Mouse (Mus musculus) small intestine, adult 2 months (tissue): ENCODE measurements around the gene Cryga. TPM values are rescaled to one million over a fixed set of nuclear protein-coding genes. Genes with fewer than 3 reads are reported as not detected.

Experiments
- H3K27ac ChIP-seq: fragments of 200-500 bp; 2 replicates; pipeline ENCODE4 v1.5.1; 2012; ENCODE audit warnings: low read depth, low read length, control low read depth, inconsistent platforms; ENCODE audit not compliant: insufficient read depth
- H3K27me3 ChIP-seq: fragments of 200-500 bp; 2 replicates; pipeline ENCODE4 v1.6.1; 2012; ENCODE audit warnings: mild to moderate bottlenecking, moderate library complexity, low read length, inconsistent platforms; ENCODE audit not compliant: control insufficient read depth, insufficient read depth
- H3K36me3 ChIP-seq: fragments of 200-500 bp; 2 replicates; pipeline ENCODE4 v1.6.1; 2012; ENCODE audit warnings: mild to moderate bottlenecking, low read length, control low read depth, inconsistent platforms; ENCODE audit not compliant: control insufficient read depth, insufficient read depth
- H3K4me1 ChIP-seq: fragments of 200-500 bp; 2 replicates; pipeline ENCODE4 v1.6.1; 2012; ENCODE audit warnings: low read length, inconsistent platforms, mixed read lengths; ENCODE audit not compliant: control insufficient read depth, insufficient read depth, insufficient read length
- H3K4me3 ChIP-seq: fragments of 200-500 bp; 2 replicates; pipeline ENCODE4 v1.5.1; 2012; ENCODE audit warnings: low read depth, mild to moderate bottlenecking, control low read depth, inconsistent platforms, low read length, moderate library complexity
- CTCF ChIP-seq: fragments of 200-500 bp; IDR thresholded peaks from 2 replicates; pipeline ENCODE4 v1.5.1; 2012; ENCODE audit warnings: low read depth, mild to moderate bottlenecking, control low read depth, inconsistent platforms, low read length, moderate library complexity, mixed read lengths; ENCODE audit not compliant: insufficient replicate concordance, insufficient read length; ENCODE audit errors: extremely low read depth
- POLR2A ChIP-seq: fragments of 200-500 bp; IDR thresholded peaks from 2 replicates; pipeline ENCODE4 v1.6.1; 2012; ENCODE audit warnings: low read depth, mild to moderate bottlenecking, control low read depth, inconsistent platforms, low read length, moderate library complexity
- WGBS: fragments of 180-500 bp; shearing (Covaris S2); methylation state at CpG from one replicate; pipeline ENCODE4 v1.1.7; 2018; 5-methylcytosine and 5-hydroxymethylcytosine counted together
- polyA plus RNA-seq: library from polyadenylated mRNA; depleted of rRNA; stranded (reverse); fragments of >200 nt; gene quantifications from 2 replicates; pipeline ENCODE4 v1.2.3, GENCODE M21; 2012; rRNA removed

Gene Cryga
- polyA plus RNA-seq, result not detected in 2 replicates

DNA sequence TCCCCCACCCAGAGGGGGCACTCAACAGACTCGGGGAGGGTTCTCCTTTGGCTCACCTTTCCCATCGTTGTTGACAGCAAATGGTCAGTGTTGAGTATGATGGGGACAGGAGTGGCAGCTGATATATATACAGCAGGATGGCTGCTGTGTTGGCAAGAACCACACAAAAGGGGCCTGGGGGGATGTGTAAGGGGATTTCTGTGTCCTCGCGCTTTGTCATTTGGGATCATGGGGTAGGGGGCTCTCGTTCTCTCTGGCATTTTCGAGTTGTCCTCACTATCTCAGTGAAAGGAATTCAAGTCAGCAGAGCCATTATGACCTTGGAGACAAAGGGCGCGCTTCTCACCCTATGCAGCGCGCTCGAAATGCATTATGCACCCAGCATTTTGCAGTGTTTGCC lies at the start of gene Cryga:
Gene Cryga, minus strand, starts transcription at position 101 of the 400 bp plus-strand sequence.
- WGBS, result 89% methylated on average over 11 of the region's 11 CpGs
- Histone ChIP-seq H3K27me3 (no peaks in the 10 kb centered on the region), H3K36me3 (no peaks in the 10 kb centered on the region), H3K27ac (no peak within 1 kb of the TSS), H3K4me3 (no peak within 1 kb of the TSS), H3K4me1 (0 out of 2 replicates have a peak, but pooled peaks cover 1% of the 10 kb centered on the region)
- no peak for TF ChIP-seq POLR2A
- TF ChIP-seq CTCF, result no peak

DNA sequence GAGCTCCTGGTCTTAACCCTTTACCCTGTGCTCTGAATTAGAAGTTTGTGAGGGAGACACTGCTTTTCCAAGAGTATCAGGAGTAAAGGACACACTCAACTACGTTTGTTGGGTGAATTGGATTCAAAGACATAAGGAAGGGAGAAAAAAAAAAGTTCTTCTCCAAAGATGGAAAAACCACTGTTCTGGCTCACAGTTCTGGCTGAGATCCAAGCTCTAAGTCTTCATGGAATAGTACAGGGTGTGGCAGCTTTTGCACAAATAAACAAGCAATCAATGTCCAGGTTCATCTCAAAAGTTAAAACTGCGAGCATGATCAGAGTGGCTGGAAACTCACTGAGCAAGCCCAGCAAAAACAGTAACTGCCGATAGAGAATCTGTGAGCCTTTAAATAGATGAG lies 44.8 kb upstream of the Cryga start:
- 45% methylated on average over 3 of the region's 3 CpGs for whole genome bisulfite sequencing
- Histone ChIP-seq H3K27me3 (no peaks in the 10 kb centered on the region), H3K27ac (no peak overlapping the region), H3K4me1 (peaks cover 7% of the 10 kb centered on the region; the same call in 1 of the 2 replicates), H3K4me3 (no peak overlapping the region), H3K36me3 (no peaks in the 10 kb centered on the region)
- TF ChIP-seq CTCF (no peak), POLR2A (no peak)

DNA sequence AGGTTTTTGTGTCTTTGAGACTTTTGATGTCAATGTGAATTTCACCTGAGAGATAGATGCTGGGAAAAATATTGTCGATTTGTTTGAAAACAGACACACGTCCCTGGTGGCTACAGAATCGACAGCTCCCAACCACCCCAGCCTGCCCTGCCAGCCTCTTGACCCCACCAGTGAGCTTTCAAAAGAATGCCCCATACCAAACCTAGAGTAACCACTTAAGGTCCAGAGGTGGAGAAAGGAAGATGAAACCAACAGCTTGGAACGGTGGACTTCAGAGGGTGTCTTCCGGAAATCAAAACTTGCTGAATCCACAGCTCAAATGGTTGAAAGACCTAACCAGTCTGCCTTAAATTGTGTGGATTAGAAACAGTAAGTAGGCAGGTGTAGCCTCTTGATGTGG lies 44.2 kb upstream of the Cryga start:
- WGBS, result 93% methylated on average over 5 of the region's 5 CpGs

DNA sequence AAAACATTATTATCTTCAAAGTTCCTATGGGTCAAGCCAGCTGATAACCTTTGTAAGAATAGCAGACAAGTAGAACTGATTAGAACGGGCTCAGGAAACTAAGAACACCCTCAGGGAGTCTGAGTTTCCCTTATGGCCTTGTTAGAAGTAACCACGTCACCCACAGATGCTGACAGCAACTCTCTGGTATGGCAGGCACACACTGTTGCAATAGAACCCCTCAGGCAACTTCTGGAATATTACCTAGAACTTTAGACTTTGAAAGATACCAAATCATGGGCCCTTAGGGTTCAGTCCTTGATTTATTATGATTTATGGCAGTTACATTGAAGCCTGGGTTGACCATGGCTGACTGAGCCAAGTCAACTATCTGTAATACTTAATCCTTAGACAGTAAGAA lies 43.4 kb upstream of the Cryga start:
- TF ChIP-seq POLR2A (no peak), CTCF (no peak)
- 19% methylated on average over 2 of the region's 2 CpGs for WGBS
- peaks cover 7% of the 10 kb centered on the region; the same call in 1 of the 2 replicates for H3K4me1 ChIP-seq
- peak overlapping the region; percentile 51; the same call in 1 of the 2 replicates for H3K27ac ChIP-seq
- no peaks in the 10 kb centered on the region for H3K36me3 ChIP-seq
- no peaks in the 10 kb centered on the region for H3K27me3 ChIP-seq
- H3K4me3 ChIP-seq, result no peak overlapping the region

More for the DNA sequence above, 44.2 kb upstream of the Cryga start:
- H3K27me3 ChIP-seq, result no peaks in the 10 kb centered on the region
- no peak overlapping the region for H3K27ac ChIP-seq
- TF ChIP-seq CTCF, result no peak
- no peak for TF ChIP-seq POLR2A
- H3K36me3 ChIP-seq, result no peaks in the 10 kb centered on the region
- H3K4me3 ChIP-seq, result no peak overlapping the region
- peaks cover 7% of the 10 kb centered on the region; the same call in 1 of the 2 replicates for H3K4me1 ChIP-seq

DNA sequence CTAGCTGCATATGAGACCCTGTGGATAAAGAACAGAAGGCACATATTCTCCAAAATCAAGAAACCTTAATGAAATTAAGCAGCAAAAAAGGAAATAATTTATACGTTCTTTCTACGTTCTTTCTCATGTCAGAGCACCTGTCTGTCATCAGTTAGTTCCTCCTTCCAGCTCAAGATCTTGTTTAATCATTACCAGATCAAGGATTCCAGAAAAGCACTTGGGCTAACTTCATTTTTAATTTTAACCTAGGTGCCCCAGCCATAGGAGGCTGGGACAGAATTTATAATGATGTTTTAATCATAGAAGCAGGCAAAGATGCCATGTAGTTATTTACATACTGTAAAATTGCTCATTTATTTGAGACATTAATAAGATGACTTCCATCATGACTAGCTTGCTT lies 41.6 kb upstream of the Cryga start:
- 56% methylated on average over 2 of the region's 2 CpGs for WGBS
- Histone ChIP-seq H3K36me3 (no peaks in the 10 kb centered on the region), H3K4me3 (no peak overlapping the region), H3K27ac (no peak overlapping the region), H3K4me1 (peaks cover 7% of the 10 kb centered on the region; the same call in 1 of the 2 replicates), H3K27me3 (no peaks in the 10 kb centered on the region)
- TF ChIP-seq POLR2A (no peak), CTCF (no peak)

DNA sequence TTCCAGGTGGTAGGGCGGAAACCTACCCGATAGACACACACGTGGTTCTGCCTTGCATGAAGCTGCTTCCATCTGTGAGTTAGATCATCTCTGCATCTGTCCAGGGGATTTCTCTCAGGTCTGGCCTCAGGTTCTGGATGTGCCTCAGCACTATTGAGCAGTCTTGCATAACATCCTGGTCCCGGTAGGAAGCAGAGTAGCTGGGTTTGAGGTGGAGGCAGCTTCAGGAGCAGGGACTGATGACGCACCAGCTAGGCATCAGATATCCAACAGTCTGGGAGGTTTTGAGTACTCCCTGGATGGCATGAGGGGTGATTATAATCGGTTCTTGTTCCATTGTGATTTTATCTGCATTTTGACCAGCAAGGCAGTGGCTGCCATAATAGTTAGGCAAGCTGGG lies 34.4 kb upstream of the Cryga start:
- no peak for TF ChIP-seq POLR2A
- no peak for TF ChIP-seq CTCF
- WGBS, result 75% methylated on average over 6 of the region's 6 CpGs
- Histone ChIP-seq H3K27me3 (no peaks in the 10 kb centered on the region), H3K27ac (no peak overlapping the region), H3K36me3 (no peaks in the 10 kb centered on the region), H3K4me1 (no peaks in the 10 kb centered on the region), H3K4me3 (no peak overlapping the region)

DNA sequence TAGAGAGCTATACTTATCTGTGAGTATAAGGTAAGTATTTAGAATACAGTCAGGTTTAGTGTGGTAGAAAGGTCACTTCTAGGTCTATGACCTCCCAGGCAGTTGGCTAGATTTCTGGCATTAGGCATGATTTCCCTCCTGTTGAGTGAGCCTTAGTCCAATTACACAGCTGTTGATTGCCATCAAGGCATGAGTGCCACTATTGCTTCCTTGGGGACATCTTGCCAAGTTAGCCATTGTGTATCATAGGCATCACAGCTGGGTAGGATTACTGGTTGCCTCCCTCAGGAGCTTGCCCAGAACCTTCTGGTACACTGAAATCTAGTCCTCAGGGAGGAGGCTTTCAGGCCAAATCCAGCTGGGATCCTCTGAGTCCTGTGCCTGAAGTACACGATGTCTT lies 29.7 kb upstream of the Cryga start:
- no peaks in the 10 kb centered on the region for H3K36me3 ChIP-seq
- TF ChIP-seq CTCF (no peak), POLR2A (no peak)
- H3K27ac ChIP-seq, result no peak overlapping the region
- H3K27me3 ChIP-seq, result no peaks in the 10 kb centered on the region
- peaks cover 9% of the 10 kb centered on the region; the same call in 1 of the 2 replicates for H3K4me1 ChIP-seq
- H3K4me3 ChIP-seq, result no peak overlapping the region
- 90% methylated on average over 1 of the region's 1 CpGs for WGBS
